Mouse (Mus musculus): ENCODE measurements at regions not wholly inside any gene's neighbourhood (a gene's known extent, or its start where the extent isn't known, plus 50 kb on each side); places are given as distances from the start of the nearest gene placed in this dataset.
"Not testable (repeated sequence)": the region's sequence is repeated elsewhere in the genome, so short reads cannot be mapped to it uniquely, and the experiment has no call there.

- DNase-seq (ENCODE audit: low read depth), result not testable (repeated sequence)
Measured at GRCm38 (mm10) chr4:3343443-3343842, 158.3 kb upstream of the Vmn1r3 start.

GRCm38 (mm10) chr4:3342696-3343095 is 157.5 kb upstream of the Vmn1r3 start:
- DNase-seq (ENCODE audit: low read depth), result not testable (repeated sequence)

GRCm38 (mm10) chr4:3342165-3342564 is 157.0 kb upstream of the Vmn1r3 start:
- DNase-seq (ENCODE audit: low read depth), result not testable (repeated sequence)
